Mouse (Mus musculus) kidney, postnatal 36 days (tissue): ENCODE results near the gene Kdelr3.

Experiments
- DNase-seq, 2 experiments: peaks; one replicate each; pipeline ENCODE4 v3.0.0; 2021 to 2022; ENCODE audit warnings: mixed read lengths in 2 of 2

Kdelr3 gene

DNA sequence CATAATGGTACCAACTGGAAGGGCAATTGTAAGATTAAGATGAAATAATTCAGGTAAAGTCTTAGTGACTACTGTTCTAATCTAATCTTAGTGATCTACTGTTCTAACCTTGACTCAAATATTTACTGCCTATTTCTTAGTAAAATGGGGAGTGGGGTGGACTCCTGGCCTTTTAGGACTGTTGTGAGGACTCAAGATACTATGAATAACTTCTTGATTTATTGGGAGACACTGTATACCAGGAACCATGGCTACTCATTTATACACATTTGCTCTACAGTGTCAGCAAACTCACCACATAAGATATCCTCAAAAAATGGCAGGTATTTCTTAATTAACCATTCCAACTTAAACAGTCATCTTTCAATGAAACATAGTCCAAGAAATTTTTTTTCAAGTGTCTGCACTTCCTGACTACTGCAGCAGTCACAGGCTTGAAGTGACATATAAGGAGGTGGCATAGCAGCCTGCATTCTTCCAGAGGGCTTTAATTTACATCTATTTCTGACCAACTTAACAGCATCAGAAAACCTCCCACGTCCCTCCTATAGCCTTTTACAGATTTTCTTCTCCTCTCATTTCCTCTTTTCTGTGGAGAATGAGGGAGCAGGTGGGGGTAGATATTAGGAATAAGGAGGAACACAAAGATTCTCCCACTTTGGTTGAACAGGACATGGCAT lies 59.5 kb downstream of the Kdelr3 start:
- no peak for DNase-seq

DNA sequence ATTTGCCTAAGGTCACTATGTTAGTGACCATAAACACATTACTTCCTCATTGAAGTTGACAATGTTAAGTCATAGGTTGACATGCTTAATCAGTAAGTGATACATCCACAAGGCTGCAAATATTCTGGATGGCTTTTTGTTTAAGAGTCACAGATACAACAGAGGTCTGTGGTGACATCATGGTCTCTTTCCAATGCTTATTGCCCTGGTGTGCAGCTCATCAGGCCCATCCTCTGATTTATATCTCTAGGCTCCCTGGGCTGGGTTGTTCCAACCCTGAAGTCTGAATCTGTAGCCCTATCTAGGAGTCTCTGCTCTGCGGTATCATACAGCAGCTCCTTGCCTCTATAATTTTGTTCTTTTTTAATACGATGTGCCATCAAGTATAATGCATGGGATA lies 60.7 kb downstream of the Kdelr3 start:
- DNase-seq = no peak
